Mouse (Mus musculus): Measurements from ENCODE around the gene Oxa1l. TPM values are rescaled to one million over a fixed set of nuclear protein-coding genes. Genes with fewer than 3 reads are reported as not detected.

Oxa1l gene
- total and polyA plus RNA-seq, 3 experiments: 43.3 to 143 TPM; not detected in 1

DNA sequence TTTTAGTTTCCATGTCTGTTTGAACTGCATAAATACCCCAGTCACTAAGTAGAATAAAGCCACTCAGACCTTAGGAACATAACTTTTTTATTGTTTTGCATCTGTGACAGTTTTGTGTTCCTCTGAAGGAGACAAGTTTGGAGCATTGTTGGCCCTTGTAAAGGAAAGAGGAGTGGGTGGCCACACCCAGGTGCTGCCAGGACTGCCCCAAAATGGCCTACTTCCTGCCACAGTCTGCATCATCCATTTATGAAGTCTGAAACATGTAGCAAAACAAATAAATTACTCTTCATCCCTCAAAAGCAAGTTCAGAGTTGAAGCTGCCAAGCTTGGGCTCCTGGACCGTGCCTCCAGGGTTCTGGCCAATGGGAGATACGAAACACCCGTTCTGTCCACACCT is 8.7 kb downstream of the Oxa1l start:
- Histone ChIP-seq H3K9me3 (replicated peaks; ENCODE audit: insufficient read depth, low read length) (no peaks in the 10 kb centered on the region), H3K79me2 (ENCODE audit: control insufficient read depth, insufficient read depth, low read length, poor library complexity) (no peaks in the 10 kb centered on the region), H3K27me3 (ENCODE audit: control insufficient read depth in 1 of 2, insufficient read depth in 2 of 2, low read length in 2 of 2) (no peaks in the 10 kb centered on the region), H3K9ac (ENCODE audit: control insufficient read depth, low read depth, low read length, poor library complexity, severe bottlenecking) (no peak overlapping the region), H3K4me3 (ENCODE audit: control insufficient read depth in 1 of 2, insufficient read depth in 1 of 2, low read depth in 2 of 2, low read length in 2 of 2) (no peak overlapping the region), H3K36me3 (ENCODE audit: control insufficient read depth in 1 of 2, insufficient read depth in 2 of 2, low read length in 2 of 2) (peaks cover 0 to 7% of the 10 kb centered on the region in 2 experiments; a peak in 2 of 4 replicates), H3K4me1 (ENCODE audit: control insufficient read depth in 1 of 2, insufficient read depth in 2 of 2, low read length in 2 of 2) (no peaks in the 10 kb centered on the region), H3K27ac (ENCODE audit: control insufficient read depth, low read depth, low read length) (no peak overlapping the region)
- no peak for DNase-seq (ENCODE audit: low read depth, low spot score)
- no peak for TF ChIP-seq USF2 (IDR thresholded peaks at IDR 0.05; ENCODE audit: borderline replicate concordance in 1 of 2, insufficient read depth in 1 of 2, low read depth in 1 of 2, low read length in 2 of 2)
- TF ChIP-seq ETS1 (IDR thresholded peaks at IDR 0.05; ENCODE audit: low read depth, low read length): no peak
- no peak for TF ChIP-seq ZKSCAN1 (IDR thresholded peaks at IDR 0.05; ENCODE audit: low read depth, low read length)
- TF ChIP-seq EP300 (IDR thresholded peaks at IDR 0.05; ENCODE audit: low read depth in 1 of 2, low read length in 2 of 2): no peak
- TF ChIP-seq KAT2A (conservative IDR thresholded peaks at IDR 0.05; ENCODE audit: low read depth, low read length): no peak
- no peak for TF ChIP-seq MEF2A (IDR thresholded peaks at IDR 0.05; ENCODE audit: extremely low read depth, insufficient replicate concordance, low read depth, low read length, poor library complexity, severe bottlenecking)
- no peak for TF ChIP-seq POLR2AphosphoS2 (IDR thresholded peaks at IDR 0.05; ENCODE audit: low read length)
- no peak for TF ChIP-seq ZNF384 (IDR thresholded peaks at IDR 0.05; ENCODE audit: low read depth, low read length)
- no peak for TF ChIP-seq ZMIZ1 (IDR thresholded peaks at IDR 0.05; ENCODE audit: low read depth, low read length)

DNA sequence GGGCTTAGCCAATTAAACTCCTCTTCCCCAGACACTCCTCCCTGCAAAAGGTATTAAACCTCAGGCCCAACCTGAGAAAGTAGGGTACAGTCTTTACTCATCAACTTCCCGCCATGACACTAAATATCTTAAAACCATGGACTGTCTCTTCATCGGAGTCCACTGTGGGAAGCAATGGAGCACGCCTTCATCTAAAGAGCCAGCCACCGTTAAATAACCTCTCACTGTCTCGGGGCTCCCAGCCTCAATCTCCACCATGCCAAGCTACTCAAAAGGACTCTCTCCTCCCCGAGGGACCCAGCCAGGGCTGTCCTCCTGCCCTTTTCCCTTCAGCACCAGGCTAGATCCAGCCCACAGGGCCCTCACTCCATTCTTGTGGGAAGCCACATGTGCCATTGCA is 10.0 kb downstream of the Oxa1l start:
- H3K9ac ChIP-seq (ENCODE audit: control insufficient read depth, low read depth, low read length, poor library complexity, severe bottlenecking): no peak overlapping the region
- H3K4me3 ChIP-seq (ENCODE audit: control insufficient read depth in 1 of 2, insufficient read depth in 1 of 2, low read depth in 2 of 2, low read length in 2 of 2): no peak overlapping the region
- TF ChIP-seq KAT2A (conservative IDR thresholded peaks at IDR 0.05; ENCODE audit: low read depth, low read length) (no peak), TCF12 (IDR thresholded peaks at IDR 0.05; ENCODE audit: low read depth, low read length) (no peak), UBTF (IDR thresholded peaks at IDR 0.05; ENCODE audit: borderline replicate concordance, insufficient read depth, low read depth, low read length) (no peak), POLR2AphosphoS2 (IDR thresholded peaks at IDR 0.05; ENCODE audit: low read length) (no peak), SIN3A (IDR thresholded peaks at IDR 0.05; ENCODE audit: low read length) (no peak), JUND (IDR thresholded peaks at IDR 0.05; ENCODE audit: low read depth, low read length) (no peak), MAX (IDR thresholded peaks at IDR 0.05; ENCODE audit: low read length) (no peak), POLR2A (IDR thresholded peaks at IDR 0.05; ENCODE audit: control insufficient read depth in 1 of 2, insufficient read depth in 1 of 2, low read depth in 1 of 2, low read length in 2 of 2, poor library complexity in 1 of 2) (no peak), ZC3H11A (IDR thresholded peaks at IDR 0.05; ENCODE audit: low read depth, low read length) (no peak), USF1 (IDR thresholded peaks at IDR 0.05; ENCODE audit: low read depth, low read length) (no peak), NELFE (IDR thresholded peaks at IDR 0.05; ENCODE audit: low read depth, low read length) (no peak), MYB (IDR thresholded peaks at IDR 0.05; ENCODE audit: low read depth, low read length) (no peak), MAFK (IDR thresholded peaks at IDR 0.05; ENCODE audit: borderline replicate concordance, low read depth, low read length) (no peak), TBP (IDR thresholded peaks at IDR 0.05; ENCODE audit: low read depth, low read length) (no peak), POLR2AphosphoS5 (IDR thresholded peaks at IDR 0.05; ENCODE audit: borderline replicate concordance, low read depth, low read length) (no peak)
- H3K36me3 ChIP-seq (ENCODE audit: control insufficient read depth in 1 of 2, insufficient read depth in 2 of 2, low read length in 2 of 2): peaks cover 0 to 9% of the 10 kb centered on the region in 2 experiments; a peak in 2 of 4 replicates
- no peak overlapping the region for H3K27ac ChIP-seq (ENCODE audit: control insufficient read depth, low read depth, low read length)
- no peaks in the 10 kb centered on the region for H3K9me3 ChIP-seq (replicated peaks; ENCODE audit: insufficient read depth, low read length)
- no peaks in the 10 kb centered on the region for H3K79me2 ChIP-seq (ENCODE audit: control insufficient read depth, insufficient read depth, low read length, poor library complexity)
- no peak for DNase-seq (ENCODE audit: low read depth, low spot score)
- H3K4me1 ChIP-seq (ENCODE audit: control insufficient read depth in 1 of 2, insufficient read depth in 2 of 2, low read length in 2 of 2): no peaks in the 10 kb centered on the region
- H3K27me3 ChIP-seq (ENCODE audit: control insufficient read depth in 1 of 2, insufficient read depth in 2 of 2, low read length in 2 of 2): no peaks in the 10 kb centered on the region
